Mouse (Mus musculus) ES-E14 (cell line): Measurements from ENCODE around the gene Ltbp1.

ENCODE experiments used
- CHD2 ChIP-seq: IDR thresholded peaks from 2 replicates; pipeline ENCODE4 v1.6.1; 2014; ENCODE audit warnings: mild to moderate bottlenecking, low read depth, low read length, inconsistent platforms
- MAFK ChIP-seq: IDR thresholded peaks from 2 replicates; pipeline ENCODE4 v1.6.1; 2014; ENCODE audit warnings: mild to moderate bottlenecking, low read depth, low read length, inconsistent platforms; ENCODE audit not compliant: insufficient read depth
- ZC3H11A ChIP-seq: IDR thresholded peaks from 2 replicates; pipeline ENCODE4 v1.6.1; 2012; ENCODE audit warnings: low read depth, mild to moderate bottlenecking, inconsistent platforms, low read length, borderline replicate concordance
- ZNF384 ChIP-seq: IDR thresholded peaks from 2 replicates; pipeline ENCODE4 v1.6.1; 2012; ENCODE audit warnings: low read depth, low read length, inconsistent platforms

DNA sequence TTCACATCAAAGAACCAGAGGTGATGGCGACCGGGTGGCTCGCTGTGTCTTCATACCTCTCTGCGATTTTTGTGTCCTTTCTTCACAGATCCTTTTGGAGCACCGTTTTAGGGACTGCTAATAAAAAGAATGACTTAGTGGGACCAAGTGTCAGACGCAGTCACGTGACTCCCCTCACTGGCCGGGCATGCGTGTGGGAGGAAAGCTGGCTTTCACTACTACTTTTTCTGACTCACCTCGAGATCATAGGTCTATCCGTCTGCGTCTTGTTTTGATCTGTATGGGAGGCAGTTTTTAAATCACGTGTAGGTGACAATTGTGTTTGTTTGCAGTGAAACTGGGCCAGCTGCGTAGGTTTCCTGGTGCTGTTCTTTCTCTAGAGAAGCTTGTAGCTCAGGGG is 28.0 kb downstream of the Ltbp1 start:
- TF ChIP-seq ZC3H11A: no peak
- no peak for TF ChIP-seq MAFK
- TF ChIP-seq CHD2: no peak
- TF ChIP-seq ZNF384: no peak
